Mouse (Mus musculus): ENCODE results near the gene Agap1.

The Agap1 gene

DNA sequence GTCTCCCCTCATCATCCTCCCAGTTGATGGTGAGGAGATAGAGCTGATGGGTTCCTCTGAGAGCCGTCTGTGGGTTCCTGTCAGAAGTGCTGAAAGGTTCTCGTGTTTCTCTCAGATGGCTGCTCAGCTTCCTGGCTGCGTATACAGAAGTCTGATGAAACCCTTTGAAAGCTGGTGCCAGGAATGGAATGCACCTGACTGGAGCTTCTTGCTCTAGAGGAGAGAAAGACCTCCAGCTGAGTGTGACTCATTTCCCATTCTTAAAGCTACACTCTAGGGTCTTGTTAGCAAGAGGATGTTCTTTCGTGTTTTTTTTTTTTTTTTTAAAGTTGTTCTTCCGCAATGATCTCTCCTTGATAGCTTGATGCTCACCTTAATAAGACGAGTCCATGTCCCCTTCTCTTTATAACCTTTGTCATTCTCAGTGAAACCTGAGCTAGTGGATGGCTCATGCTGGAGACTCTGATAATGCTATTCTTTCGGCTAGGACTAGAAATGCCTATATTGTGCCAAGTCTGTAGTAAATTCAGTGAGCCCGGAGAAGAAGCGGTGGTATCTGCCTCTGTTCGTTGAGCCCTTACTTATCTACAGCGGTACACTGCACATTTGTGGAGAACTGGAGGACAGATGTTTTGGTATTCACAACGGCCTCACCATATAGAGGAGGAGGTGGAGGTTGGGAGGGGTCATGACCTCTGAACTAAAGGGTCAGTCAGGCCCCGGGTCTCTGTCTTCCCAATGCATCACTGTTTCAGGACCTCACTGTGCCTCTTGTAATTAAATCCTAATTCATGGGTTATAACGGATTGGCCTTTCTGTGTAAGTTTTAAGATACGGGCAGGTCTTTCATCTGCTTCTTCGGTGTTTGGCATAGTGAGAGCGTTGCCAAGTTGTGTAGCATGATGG is 2.8 kb downstream of the Agap1 start:
- no peak for DNase-seq (ENCODE audit: low spot score in 2 of 2)

DNA sequence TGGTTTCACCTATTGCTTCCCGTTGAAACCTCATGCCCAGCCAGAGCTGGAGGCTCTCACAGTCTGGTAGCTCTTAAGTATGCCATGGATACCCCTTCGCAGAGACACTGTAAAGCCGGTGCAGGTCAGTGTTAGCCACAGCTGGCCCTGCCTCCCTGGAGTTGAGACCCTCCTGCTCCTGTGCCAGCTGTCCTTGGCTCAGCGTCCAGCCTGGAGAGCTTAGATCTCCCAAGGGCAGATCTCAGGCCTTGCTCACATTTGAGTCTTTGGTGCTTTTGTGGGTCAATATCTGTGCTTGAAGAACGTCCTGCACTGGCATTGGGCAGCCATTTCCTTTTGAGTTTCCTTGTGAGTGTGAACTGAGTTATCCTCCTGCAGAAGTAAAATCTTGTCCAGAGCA is 7.3 kb downstream of the Agap1 start:
- DNase-seq (ENCODE audit: low spot score in 2 of 2) = no peak

DNA sequence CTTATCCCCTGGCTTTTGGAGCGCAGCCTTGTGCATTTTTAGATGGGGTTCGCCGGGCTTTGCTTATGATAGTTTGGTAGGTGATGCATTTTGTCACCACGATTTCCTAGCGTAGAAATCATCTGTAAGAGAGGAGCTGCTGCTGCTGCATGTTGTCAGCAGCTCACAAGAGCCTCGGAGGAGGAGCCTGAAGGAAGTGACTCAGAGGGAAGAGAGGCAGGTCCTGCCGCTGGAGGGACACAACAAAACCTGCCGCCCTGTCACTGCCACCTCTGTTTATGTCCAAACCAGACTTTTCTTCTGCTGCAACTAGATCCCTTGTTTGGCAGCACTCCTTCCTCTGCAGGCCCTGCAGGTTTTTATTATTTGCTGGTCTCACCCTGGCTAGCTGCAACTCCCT is 8.5 kb downstream of the Agap1 start:
- no peak for DNase-seq (ENCODE audit: low spot score in 2 of 2)

DNA sequence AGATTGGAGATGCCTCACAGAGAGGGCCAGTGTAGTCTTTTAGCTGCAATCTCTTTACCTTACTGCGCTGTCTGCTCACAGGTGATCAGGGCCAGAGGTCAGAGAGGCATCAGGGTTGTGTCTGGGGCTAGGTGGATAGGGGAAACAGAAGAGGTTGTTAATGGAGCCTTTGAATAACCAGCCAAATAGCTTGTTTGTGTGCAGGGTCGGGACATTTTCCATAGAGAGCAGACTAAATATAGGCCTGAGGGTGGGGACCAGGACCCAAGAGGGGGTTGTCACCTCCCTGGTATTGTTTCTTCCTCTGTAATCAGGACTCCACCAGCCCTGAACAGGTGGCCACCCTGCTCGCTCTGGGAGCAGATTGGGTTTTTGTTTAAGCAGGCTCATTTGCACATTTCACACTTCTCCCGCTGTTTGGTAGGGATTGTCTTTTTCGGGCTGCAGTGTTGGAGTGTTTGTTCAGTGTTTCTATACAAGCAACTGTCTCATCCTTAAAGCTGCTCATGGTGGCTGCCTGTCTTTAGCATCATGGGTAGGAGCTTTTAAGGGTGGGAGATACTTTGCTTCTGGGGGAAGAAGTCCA is 10.9 kb downstream of the Agap1 start:
- no peak for DNase-seq (ENCODE audit: low spot score in 2 of 2)

DNA sequence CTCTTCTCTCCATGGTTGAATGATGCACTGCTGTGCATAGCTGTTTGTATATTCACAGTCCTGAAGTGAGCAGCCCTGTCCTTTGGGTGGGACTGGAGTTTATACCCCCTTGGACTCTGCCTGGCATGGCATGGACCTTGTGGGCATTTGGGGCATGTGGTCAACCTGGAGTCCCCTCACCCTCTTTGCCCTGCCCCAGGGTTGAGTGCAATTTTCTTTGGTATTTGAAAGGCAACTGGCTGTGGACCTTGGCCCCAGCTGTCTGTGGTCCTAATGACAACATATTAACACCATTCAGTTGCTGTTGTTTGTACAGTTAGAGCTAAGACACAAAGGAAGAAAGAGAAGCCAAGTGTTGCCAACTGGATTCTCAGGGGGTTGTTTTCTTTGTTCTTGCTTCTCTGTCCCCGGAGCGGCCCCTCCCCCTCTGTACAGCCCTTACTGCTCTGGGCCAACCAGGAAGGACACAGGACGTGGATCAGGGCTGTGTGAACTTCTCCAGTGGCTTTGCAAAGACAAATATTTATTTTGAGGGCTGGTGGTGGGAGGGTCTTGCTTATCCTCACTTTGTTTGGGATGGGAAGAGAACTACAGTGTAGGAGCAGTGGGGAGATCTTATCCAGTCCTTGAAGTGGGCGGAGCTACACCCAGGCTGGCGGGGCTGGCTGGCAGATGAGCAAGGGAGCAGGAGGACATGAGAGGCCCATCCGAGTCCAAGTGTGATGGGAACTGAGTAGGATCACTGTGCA is 12.9 kb downstream of the Agap1 start:
- no peak for DNase-seq (ENCODE audit: low spot score in 2 of 2)

DNA sequence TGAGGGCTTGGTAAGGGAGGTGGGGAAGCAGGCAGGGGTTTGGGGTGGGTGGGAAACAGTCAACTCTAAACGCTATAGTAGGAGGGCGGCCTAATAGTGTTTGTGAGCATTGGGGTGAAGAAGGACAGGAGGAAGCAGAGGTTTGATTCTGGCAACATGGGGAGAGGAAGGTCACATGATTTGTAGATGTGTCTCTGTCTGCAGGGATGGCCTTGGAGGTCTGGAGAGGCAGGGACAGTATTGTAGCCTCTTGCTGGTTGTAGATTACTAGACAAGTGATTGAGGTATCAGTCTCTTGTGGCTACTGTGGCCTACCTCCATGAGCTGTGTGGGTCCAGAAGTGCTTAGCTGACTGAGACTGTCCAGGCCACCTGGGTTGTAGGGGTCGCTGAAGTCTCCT is 13.5 kb downstream of the Agap1 start:
- no peak for DNase-seq (ENCODE audit: low spot score in 2 of 2)

DNA sequence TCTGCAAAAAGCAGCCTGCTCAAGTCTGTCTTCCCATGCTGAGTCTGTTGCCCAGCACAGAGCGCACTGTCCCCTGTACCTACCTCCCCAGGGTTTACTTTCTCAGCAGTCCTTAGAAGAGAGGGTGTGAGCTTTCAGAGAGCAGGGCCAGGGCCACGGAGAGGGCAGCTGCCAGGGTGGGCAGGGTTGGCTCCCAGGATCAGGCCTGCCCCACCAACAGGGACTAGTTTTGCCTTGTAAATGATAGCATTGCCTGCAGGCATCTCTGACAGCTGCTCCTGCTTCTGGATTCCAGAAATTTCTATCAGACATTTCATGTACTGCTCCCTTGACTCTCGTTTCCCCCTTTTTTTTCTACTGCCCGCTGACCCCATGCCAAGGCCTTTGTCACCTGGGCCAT is 16.8 kb downstream of the Agap1 start:
- DNase-seq (ENCODE audit: low spot score in 2 of 2) = no peak

DNA sequence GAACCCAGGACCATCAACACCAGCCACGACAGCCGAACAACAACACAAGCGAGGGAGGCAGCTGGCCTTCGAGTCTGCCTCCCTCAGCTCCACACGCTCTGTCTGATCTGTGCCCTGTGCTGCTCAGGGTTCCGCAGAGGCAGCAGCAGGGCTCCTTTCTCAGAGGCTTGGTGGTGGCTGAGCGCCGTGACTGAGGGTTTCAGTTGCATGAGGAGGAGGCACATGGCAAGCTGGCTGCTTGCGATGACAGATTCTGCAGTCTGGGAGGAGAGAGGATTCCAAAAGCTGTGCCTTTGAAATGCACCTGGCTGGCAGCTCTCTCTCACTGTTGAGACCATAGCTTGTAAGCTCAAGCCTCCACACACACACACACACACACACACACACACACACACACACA is 17.3 kb downstream of the Agap1 start:
- DNase-seq (ENCODE audit: low spot score in 2 of 2) = no peak

DNA sequence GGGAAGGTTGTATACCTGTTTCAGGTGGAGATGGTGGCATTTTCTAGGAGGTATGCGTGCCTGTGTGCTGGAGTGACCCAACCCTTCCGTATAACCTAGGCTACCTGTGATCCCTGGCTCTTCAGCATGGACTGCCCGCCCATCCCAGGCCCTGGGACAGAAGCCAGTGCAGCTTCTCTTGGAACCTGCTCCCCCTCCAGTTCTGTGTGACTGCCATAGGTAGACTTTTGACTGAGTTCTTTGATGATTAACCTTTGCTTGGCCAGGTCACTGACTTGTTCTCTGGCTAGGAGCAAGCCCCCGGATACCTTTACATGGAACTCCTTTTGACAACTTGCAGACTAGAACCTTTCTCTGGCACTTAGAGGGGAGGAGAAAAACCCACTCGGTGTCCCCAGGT is 19.3 kb downstream of the Agap1 start:
- no peak for DNase-seq (ENCODE audit: low spot score in 2 of 2)

DNA sequence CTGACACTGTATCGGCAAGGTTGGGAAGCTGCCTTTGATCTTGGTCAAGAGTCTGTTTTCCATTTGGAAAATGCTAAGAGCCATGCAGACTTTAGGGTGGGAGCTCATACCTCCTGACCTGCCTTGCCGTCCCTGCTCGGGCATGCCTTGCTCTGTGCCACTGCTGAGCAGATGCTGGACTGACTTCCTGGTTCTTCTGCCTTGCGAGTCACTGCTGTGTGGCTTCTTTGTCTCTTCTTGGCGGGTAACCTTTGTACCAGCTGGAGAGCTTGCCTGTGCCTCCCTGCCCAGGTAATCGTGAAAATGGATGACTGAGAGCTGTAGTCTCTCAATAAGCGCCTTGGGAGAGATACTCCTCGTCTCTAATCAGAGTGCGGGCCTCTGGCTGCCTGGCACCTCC is 20.2 kb downstream of the Agap1 start:
- no peak for DNase-seq (ENCODE audit: low spot score in 2 of 2)

DNA sequence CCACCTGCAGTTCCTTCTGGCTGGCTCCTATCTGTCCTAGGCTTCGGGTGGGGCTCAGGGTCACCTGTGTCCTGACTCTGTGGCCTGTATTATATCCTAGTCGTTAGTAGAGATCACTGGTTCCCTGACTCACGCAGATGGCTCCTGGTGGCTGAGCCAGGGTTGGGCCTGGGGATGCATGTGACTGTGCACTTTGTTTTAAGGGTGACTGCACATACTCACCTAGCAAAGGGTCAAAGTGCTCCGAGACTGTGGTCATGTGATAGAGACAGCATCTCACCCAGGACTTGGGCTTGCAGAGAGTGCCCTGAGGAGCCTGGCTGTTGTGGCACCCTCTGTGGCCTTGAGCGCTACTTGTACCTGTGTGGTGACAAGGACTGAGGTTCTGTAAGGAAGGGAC is 22.4 kb downstream of the Agap1 start:
- DNase-seq (ENCODE audit: low spot score in 2 of 2) = no peak

DNA sequence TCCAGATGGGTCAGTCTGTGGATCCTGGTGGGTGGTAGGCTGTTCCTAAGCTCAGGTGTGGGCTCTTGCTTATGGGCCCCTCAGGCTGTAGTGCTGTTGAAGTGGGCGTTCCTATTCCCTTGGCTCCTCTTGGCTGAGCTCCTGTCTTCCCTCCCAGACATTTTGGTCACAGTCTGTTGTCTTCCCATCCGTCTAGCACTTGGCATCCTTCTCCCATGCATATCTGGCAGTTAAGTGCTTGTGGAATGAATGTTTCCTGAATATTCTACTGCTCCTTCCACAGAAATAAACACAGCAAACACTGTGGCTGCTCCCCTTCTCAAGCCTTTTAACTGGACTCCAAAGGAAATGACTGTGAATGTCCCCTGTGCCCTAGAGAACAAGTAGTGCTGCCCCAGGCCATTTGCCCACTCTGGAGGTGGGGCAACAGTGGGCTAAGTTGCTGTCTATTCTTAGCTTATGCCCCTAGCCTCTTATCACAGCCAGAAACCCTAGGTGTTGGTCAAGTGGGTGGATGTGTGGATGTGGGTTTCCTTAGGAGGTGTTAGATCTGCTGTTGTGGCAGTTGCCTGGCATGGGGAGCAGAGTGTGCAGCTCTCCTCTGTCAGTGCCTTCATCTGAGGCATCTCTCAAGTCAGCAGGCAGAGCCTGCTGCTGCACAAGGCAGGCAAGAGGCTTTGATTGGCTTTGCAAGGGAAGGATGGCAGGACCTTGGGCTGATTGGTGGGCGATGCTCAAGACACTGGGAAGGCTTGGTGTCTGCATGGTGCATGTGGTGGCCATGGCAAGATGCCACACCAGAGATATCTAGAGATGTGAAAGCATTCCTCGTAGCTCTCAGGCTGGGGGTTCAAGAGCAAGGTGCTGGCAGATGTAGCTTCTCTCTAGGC is 24.2 kb downstream of the Agap1 start:
- no peak for DNase-seq (ENCODE audit: low spot score in 2 of 2)

DNA sequence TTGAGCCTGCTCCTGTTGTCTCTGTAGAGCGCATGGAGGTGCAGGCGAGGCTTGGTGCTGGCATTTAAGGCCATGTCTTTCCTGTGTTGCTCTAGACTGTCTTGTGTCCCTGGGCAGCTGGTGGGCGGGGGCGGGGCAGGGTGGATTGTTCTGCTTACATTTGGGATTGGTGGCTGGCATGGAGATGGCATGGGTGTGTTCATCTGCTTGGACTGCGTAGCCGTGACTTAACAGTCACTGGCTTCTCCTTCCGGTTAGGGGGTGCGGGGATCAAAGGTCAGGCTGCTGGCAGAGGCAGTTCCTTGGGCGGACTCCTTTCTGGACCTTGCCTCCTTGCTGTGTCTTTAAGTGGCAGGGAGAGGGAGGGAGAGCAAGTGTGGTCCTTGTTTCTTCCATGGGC is 26.5 kb downstream of the Agap1 start:
- DNase-seq (ENCODE audit: low spot score in 2 of 2) = no peak

DNA sequence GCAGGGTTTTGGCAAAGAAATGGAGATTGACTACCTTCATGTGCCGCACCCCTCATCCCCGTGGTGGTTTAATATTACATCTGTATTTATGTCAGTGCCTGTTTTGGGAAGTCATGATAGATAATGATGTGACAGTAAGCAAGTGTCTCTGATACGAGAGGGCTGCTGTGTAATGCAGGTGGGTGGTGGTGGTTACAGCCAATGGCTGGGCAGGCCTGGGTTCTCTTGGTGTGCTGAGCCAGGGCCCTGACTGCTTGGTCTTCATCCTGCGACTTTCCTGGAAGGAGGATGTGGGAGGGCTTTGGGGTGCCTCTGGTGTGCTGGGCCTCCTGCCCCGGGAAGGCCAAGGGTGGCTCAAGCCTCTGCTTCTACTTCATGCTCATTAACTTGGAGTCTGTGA is 28.2 kb downstream of the Agap1 start:
- DNase-seq (ENCODE audit: low spot score in 2 of 2) = no peak

DNA sequence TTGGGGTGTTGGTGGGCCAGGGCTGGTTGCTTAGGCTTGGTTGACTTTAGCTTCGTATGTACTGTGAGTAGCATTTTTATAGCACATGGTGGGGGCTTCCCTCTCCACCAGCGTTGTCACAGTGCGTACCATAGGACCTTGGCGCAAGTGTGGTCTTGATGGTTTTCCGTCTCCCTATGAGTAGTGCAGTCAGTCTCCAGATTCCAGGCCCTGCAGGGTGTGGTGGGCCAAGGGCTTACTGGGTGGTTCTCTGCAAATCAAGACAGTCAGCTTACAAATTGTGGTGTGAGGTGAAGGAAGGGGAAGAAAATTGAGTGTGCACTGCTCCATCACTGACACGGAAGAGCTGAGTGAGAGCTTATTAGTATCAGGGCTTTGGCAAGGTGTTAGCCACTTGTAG is 32.3 kb downstream of the Agap1 start:
- no peak for DNase-seq (ENCODE audit: low spot score in 2 of 2)

DNA sequence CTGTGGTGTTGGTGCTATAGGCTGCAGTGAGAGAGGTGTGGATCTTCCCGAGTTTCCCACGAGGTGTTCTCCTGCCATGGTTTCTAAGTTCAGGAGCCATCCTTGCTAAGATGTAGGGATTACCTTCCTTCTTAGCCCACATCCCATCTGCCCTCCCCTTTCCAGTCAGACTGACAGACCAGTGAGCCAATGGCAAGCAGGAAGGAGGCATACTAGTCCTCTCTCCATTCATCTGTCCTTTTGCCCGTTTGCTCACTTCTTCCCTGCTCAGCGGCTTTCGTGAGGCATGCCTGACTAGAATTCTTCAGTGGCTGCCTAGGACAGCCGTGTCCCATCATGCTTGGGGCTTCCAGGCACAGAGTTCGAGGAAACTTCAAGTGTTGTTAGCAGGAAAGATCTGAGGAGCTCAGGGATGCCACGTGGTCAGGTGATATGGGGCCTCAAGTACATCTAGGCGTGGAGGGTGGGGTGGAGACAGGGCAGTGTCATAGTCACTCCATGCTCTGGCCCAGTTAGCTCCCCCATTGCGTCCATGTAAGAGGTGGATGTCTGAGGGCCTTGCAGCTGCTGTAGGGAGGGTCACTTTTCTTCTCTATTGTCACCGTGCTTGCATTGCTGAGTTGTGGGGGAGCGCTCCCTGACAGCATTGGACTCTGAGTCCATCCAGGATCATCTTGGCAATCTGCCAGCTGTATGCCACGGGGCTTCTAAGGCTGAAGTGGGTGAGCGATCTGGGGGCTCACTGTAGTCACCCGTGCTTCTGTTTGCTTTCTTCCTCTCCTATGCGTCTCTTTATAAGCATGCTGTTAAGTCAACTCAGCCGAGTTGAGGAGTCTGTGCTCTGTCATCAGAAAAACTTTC is 34.7 kb downstream of the Agap1 start:
- DNase-seq (ENCODE audit: low spot score in 2 of 2) = no peak

DNA sequence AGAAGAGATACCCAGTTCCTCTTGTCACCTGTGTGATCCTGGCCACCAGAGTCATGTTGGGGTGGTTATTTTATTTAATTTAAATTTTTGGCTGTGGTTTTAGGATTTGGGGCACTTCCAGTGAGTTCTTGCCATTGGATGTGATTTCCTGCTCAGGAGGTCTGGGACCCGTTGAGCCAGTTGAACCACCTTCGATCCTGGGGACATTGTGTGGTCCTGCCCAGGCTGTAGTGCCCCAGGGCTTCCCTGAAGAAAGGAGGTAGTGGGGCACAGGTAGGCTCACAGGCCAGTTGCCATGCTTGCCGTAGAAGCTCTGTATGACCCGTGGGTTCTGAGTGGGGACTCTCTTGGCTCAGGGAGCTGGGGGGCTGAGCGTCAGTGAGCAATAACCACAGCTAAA is 38.6 kb downstream of the Agap1 start:
- DNase-seq (ENCODE audit: low spot score in 2 of 2) = no peak

DNA sequence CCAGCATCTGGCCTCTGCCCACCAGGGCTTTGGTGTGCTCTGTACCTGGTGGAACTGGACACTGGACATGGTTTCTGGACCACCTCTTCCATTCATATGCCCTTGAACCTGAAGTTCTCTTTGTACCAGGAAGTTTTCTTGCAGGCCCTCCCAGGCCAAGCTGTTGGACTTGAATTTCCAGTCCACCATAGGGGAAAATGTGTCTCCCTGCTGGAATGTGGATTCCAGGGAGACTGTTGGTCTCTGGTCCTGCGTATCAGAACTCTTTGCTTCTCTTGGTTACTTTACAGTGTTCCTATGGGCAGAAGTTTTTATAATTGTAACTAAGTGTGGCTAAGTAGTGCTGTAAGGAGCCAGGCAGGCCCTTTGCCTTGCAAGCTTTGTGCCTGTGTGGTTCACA is 40.2 kb downstream of the Agap1 start:
- no peak for DNase-seq (ENCODE audit: low spot score in 2 of 2)

DNA sequence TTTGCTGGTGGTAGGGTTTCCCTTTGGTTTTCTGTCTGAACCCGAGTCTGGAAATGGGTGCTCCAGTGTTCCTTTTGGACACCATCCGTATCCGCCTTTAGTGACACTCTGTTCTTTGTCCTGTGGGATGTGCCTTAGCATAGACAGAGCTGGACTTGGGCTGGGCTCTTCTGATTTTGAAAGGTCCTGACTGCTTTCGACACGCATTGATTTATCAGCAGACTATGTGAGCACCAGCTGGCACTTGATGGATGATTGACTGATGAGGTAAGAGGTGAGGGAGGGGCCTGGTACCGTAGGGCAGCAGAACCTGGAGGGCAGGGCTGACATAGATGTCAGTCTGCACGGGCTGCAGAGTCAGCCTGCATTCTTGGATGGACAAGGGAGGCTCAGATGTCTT is 41.6 kb downstream of the Agap1 start:
- DNase-seq (ENCODE audit: low spot score in 2 of 2) = no peak

DNA sequence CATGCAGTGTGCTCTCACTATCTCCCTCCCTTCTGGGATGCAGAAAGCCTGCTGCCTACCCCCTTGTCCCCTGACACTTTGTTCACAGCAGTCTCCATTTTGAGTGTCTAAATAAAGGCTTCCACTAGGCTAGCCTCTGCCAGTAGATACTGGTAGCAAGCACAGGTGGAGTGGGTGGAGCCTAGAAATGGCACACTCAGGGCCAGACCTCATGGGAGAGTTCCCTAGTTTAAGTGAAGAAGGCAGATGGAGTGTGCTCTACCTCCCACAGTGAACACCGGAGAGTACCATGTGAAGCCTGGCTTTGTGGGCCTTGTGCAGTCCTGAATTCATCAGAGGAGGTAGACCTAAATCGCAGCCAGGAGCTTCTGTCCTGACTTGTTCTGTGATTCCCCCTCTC is 46.3 kb downstream of the Agap1 start:
- DNase-seq (ENCODE audit: low spot score in 2 of 2) = no peak

DNA sequence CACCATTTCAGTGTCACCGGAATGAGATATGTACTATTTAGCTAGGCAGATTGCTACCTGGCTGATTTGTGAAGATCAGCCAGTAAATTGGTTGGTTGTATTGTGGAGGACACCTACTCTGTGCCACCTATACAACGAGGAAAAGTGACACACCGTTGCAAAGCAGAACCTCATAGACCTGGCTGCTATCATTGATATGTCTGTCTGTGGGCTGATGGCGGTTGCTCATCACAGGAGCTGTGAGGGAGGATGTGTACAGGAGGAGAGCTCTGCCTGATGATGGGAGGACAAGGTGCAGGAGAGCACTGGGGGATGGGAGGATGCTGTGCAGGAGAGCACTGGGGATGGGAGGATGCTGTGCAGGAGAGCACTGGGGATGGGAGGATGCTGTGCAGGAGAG is 46.7 kb downstream of the Agap1 start:
- no peak for DNase-seq (ENCODE audit: low spot score in 2 of 2)
